Mouse (Mus musculus): ENCODE data around the gene Ephx4. TPM values are rescaled to one million over a fixed set of nuclear protein-coding genes. Genes with fewer than 3 reads are reported as not detected.

Gene Ephx4
- polyA plus RNA-seq (2014; fragmentation: Nextera tagmentation; extraction: Ambion mirVana), result 1.6 and 2.2 TPM in 2 replicates

DNA sequence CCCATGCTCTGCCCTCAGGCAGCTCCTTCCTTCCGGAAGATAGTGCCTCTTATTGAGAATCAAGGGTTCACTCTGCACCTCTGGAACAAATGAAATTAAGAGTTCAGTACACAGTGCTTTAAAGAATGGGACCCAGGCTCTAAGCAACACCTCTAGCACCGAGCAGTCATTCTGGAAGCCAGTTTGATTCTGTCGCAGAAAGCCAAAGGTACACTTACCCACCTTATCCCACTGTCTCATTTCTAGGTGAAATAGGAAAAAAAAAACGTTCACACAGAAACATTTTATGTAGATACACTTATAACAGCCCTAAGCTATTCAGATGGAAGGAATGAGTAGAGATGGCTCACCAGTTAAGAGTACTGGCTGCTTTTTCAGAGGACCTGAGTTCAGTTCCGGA lies at the start of gene Ephx4:
Gene Ephx4, plus strand, starts transcription at position 301 of the 400 bp plus-strand sequence.
- peak within 1 kb of the TSS; percentile 55 for H3K9ac ChIP-seq
- H3K27ac ChIP-seq (ENCODE audit: low read depth), result no peak within 1 kb of the TSS
- no peak for ATAC-seq (ENCODE audit: insufficient read depth)
- H3K4me2 ChIP-seq, result peak within 1 kb of the TSS; percentile 93
- WGBS, result 19% methylated on average over 5 of the region's 5 CpGs
- TF ChIP-seq CTCF (IDR thresholded peaks at IDR 0.05; ENCODE audit: low read depth), result no peak
- no peaks in the 10 kb centered on the region for H3K9me3 ChIP-seq (ENCODE audit: low read depth, low read length)
- DNase-seq, result no peak
- H3K4me3 ChIP-seq (ENCODE audit: low read depth, low read length), result peak within 1 kb of the TSS; percentile 43
- no peaks in the 10 kb centered on the region for H3K4me1 ChIP-seq (ENCODE audit: insufficient read depth)
- no peaks in the 10 kb centered on the region for H3K36me3 ChIP-seq (ENCODE audit: insufficient read depth)
- H3K27me3 ChIP-seq (ENCODE audit: insufficient read depth, low read length), result peaks cover 31% of the 10 kb centered on the region

DNA sequence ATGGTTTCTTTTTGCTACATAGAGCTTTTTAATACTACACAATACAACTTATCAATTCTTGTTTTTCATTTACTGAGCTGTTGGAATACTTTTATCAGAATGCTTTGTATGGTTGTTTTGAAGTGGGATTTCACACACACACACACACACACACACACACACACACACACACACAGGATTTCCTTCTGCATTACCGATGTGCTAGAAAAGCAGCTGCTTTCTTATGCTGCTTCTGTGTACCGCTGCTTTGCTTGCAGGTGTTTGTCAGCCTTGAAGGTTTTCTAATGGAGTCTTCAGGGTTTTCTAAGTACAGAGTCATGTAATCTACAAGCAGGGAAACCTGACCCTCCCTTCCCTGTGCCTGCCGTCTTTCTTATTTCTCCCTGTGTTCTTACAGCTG lies 48.6 kb upstream of the Ephx4 start:
- WGBS, result 47% methylated on average over 3 of the region's 3 CpGs
- no peaks in the 10 kb centered on the region for H3K27me3 ChIP-seq (ENCODE audit: insufficient read depth, low read length)
- H3K9ac ChIP-seq, result no peak overlapping the region
- H3K4me2 ChIP-seq, result no peak overlapping the region
- H3K36me3 ChIP-seq (ENCODE audit: insufficient read depth), result no peaks in the 10 kb centered on the region
- H3K27ac ChIP-seq (ENCODE audit: low read depth), result no peak overlapping the region
- H3K4me1 ChIP-seq (ENCODE audit: insufficient read depth), result no peaks in the 10 kb centered on the region
- TF ChIP-seq CTCF (IDR thresholded peaks at IDR 0.05; ENCODE audit: low read depth), result no peak
- no peak for ATAC-seq (ENCODE audit: insufficient read depth)
- no peak overlapping the region for H3K4me3 ChIP-seq (ENCODE audit: low read depth, low read length)
- DNase-seq, result no peak
- no peaks in the 10 kb centered on the region for H3K9me3 ChIP-seq (ENCODE audit: low read depth, low read length)

DNA sequence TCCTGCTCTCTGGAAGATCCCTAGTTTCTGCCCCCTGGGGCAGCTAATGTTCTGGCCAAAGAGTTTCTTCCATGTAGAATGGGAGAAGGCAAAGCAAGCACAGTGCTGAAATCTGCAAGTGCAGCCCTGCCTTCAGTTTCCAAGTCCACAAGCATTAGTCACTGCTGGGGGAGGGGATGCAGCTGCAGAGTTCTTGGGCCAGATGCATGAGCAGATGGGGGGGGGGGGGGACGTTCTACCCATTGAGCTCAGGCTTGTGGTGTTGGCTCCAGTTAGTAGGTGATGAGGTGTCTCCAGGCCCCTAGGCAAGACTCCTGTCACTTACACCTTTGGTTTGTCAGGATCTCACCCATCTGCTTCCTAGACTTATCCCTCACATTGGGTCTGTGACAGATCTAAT lies 46.7 kb upstream of the Ephx4 start:
- ATAC-seq (ENCODE audit: insufficient read depth), result no peak
- Histone ChIP-seq H3K27ac (ENCODE audit: low read depth) (no peak overlapping the region), H3K4me1 (ENCODE audit: insufficient read depth) (no peaks in the 10 kb centered on the region), H3K4me3 (ENCODE audit: low read depth, low read length) (no peak overlapping the region), H3K4me2 (no peak overlapping the region), H3K9ac (no peak overlapping the region), H3K9me3 (ENCODE audit: low read depth, low read length) (no peaks in the 10 kb centered on the region), H3K27me3 (ENCODE audit: insufficient read depth, low read length) (no peaks in the 10 kb centered on the region), H3K36me3 (ENCODE audit: insufficient read depth) (no peaks in the 10 kb centered on the region)
- 10% methylated on average over 1 of the region's 1 CpGs for WGBS
- peak; percentile 56 for DNase-seq
- TF ChIP-seq CTCF (IDR thresholded peaks at IDR 0.05; ENCODE audit: low read depth), result no peak

DNA sequence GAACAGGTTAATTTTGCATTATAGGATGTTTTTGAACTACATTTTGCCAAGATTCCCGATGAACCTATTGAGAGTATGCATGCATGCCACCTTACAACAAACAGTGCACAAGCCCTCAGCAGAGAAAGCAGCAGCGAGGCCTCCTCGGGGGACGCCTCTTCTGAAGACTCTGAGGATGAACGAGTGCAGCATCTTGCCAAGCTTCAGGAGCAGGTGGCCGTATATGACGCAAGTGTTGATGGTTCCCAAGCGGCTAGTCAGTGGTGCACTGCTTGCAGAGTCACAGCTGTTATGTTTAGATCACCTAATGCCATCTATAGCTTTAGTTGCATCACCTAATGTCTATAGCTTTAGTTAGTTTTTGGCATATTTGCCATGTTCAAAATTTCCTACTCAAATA lies 44.8 kb upstream of the Ephx4 start:
- no peak for DNase-seq
- Histone ChIP-seq H3K27me3 (ENCODE audit: insufficient read depth, low read length) (no peaks in the 10 kb centered on the region), H3K9ac (no peak overlapping the region), H3K4me3 (ENCODE audit: low read depth, low read length) (no peak overlapping the region), H3K27ac (ENCODE audit: low read depth) (no peak overlapping the region), H3K4me2 (no peak overlapping the region), H3K4me1 (ENCODE audit: insufficient read depth) (no peaks in the 10 kb centered on the region), H3K36me3 (ENCODE audit: insufficient read depth) (no peaks in the 10 kb centered on the region), H3K9me3 (ENCODE audit: low read depth, low read length) (no peaks in the 10 kb centered on the region)
- 73% methylated on average over 8 of the region's 8 CpGs for WGBS
- TF ChIP-seq CTCF (IDR thresholded peaks at IDR 0.05; ENCODE audit: low read depth), result no peak
- ATAC-seq (ENCODE audit: insufficient read depth), result no peak

DNA sequence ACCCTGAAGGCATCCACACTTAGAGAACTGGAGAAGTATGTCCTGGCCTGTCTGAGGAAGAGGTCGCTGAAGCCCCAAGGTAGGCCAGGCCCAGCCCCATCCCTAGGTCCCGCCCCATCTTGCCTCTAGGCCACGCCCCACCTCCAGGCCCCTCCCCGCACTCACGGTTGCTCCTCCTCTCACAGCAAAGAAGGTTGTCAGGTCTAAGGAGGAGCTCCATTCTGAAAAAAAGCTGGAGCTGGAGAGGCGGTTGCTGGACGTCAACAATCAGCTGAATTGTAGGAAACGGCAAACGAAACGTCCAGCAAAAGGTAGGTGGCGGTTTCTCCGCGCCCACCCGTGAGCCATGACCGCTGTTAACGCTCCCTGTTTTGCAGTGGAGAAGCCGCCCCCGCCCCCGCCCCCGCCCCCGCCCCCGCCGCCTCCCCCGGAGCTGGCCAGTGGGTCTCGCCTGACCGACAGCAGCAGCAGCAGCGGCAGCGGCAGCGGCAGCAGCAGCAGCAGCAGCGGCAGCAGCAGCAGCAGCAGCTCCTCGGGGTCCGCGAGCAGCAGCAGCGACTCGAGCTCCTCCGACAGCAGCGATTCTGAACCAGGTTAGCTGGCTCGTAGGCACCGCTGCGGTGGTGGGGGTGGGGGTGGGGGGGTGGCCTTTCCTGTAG lies 43.0 kb upstream of the Ephx4 start:
- 2% methylated on average over 29 of the region's 40 CpGs for WGBS
- Histone ChIP-seq H3K36me3 (ENCODE audit: insufficient read depth) (no peaks in the 10 kb centered on the region), H3K9ac (peak overlapping the region; percentile 57), H3K9me3 (ENCODE audit: low read depth, low read length) (no peaks in the 10 kb centered on the region), H3K27me3 (ENCODE audit: insufficient read depth, low read length) (no peaks in the 10 kb centered on the region), H3K27ac (ENCODE audit: low read depth) (peak overlapping the region; percentile 71), H3K4me3 (ENCODE audit: low read depth, low read length) (peak overlapping the region; percentile 53), H3K4me1 (ENCODE audit: insufficient read depth) (no peaks in the 10 kb centered on the region), H3K4me2 (peak overlapping the region; percentile 61)
- TF ChIP-seq CTCF (IDR thresholded peaks at IDR 0.05; ENCODE audit: low read depth), result no peak
- peak; percentile 97 for ATAC-seq (ENCODE audit: insufficient read depth)
- DNase-seq, result peak; percentile 90

DNA sequence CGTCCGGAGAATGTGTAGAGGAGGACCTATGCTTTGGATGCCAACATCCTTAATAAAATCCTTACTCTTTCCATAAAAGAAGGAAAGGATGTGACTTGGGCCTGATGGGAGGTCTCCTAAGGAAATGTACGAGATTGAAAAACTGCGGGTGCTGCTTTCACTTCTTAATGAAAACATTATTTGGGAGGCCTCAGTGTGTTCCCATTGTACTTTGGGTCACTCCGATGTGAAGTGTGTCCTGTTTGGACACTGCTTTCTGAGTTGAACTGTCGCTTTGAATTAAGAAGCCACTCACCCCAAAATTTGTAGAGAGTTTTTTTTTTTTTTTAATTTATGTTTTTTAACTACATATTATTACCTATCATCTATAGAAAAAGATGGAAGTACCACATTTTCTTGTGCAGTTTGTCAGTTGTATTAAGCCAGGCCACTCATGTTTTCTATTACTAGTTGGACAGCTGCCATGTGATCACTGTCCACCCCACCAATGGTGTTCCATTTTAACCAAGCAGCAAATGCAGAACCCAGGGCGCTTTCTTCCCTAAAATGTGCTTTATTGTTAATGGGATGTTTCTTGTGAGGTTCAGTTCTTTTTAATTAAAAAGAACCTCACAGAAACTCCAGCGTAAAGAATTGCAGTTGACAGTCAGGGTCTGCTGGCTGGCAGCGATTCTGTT lies 42.3 kb upstream of the Ephx4 start:
- no peak for ATAC-seq (ENCODE audit: insufficient read depth)
- Histone ChIP-seq H3K9ac (peak overlapping the region; percentile 57), H3K27me3 (ENCODE audit: insufficient read depth, low read length) (no peaks in the 10 kb centered on the region), H3K36me3 (ENCODE audit: insufficient read depth) (no peaks in the 10 kb centered on the region), H3K27ac (ENCODE audit: low read depth) (peak overlapping the region; percentile 71), H3K4me3 (ENCODE audit: low read depth, low read length) (peak overlapping the region; percentile 53), H3K4me1 (ENCODE audit: insufficient read depth) (no peaks in the 10 kb centered on the region), H3K9me3 (ENCODE audit: low read depth, low read length) (no peaks in the 10 kb centered on the region), H3K4me2 (peak overlapping the region; percentile 61)
- no peak for TF ChIP-seq CTCF (IDR thresholded peaks at IDR 0.05; ENCODE audit: low read depth)
- WGBS, result 24% methylated on average over 9 of the region's 9 CpGs
- peak; percentile 39 for DNase-seq

DNA sequence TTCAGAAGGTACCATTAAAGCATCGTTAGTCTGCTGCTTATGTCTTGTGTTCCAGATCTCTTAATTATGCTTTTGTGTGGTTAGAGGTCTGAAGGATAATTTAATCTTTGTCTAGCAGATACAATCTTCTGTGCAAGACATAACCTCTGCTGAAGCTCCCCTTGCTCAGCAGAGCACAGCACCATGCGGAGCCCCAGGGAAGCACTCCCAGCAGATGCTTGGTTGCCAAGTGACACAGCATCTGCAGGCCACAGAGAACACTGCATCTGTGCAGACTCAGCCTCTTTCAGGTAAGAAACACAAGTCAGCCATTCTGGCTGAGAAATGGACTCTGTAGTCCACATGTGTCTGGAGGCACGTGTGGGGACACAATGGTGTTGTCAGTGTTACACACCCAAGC lies 32.5 kb upstream of the Ephx4 start:
- TF ChIP-seq CTCF (IDR thresholded peaks at IDR 0.05; ENCODE audit: low read depth), result no peak
- Histone ChIP-seq H3K4me2 (no peak overlapping the region), H3K9me3 (ENCODE audit: low read depth, low read length) (no peaks in the 10 kb centered on the region), H3K4me3 (ENCODE audit: low read depth, low read length) (no peak overlapping the region), H3K9ac (no peak overlapping the region), H3K27me3 (ENCODE audit: insufficient read depth, low read length) (no peaks in the 10 kb centered on the region), H3K4me1 (ENCODE audit: insufficient read depth) (no peaks in the 10 kb centered on the region), H3K27ac (ENCODE audit: low read depth) (no peak overlapping the region), H3K36me3 (ENCODE audit: insufficient read depth) (no peaks in the 10 kb centered on the region)
- no peak for ATAC-seq (ENCODE audit: insufficient read depth)
- 68% methylated on average over 3 of the region's 3 CpGs for WGBS
- no peak for DNase-seq

Data from lung, embryonic 14.5 days (tissue).